Mouse (Mus musculus): ENCODE measurements around the gene Arsb. TPM values are rescaled to one million over a fixed set of nuclear protein-coding genes. Genes with fewer than 3 reads are reported as not detected.

The Arsb gene
- polyA plus RNA-seq, 1 experiment from 2014 or later: 7.9 TPM

- 92% methylated on average over 6 of the region's 6 CpGs for WGBS
- H3K9me3 ChIP-seq (ENCODE audit: control insufficient read depth): no peaks in the 10 kb centered on the region
- no peak overlapping the region for H3K4me3 ChIP-seq (ENCODE audit: low read depth, low read length)
- ATAC-seq: no peak
- H3K4me1 ChIP-seq (replicated peaks; ENCODE audit: control insufficient read depth, insufficient read depth, low read length): no peaks in the 10 kb centered on the region
- no peak for TF ChIP-seq CTCF (IDR thresholded peaks at IDR 0.05; ENCODE audit: low read depth)
- no peaks in the 10 kb centered on the region for H3K36me3 ChIP-seq (ENCODE audit: control insufficient read depth, insufficient read depth)
- H3K27me3 ChIP-seq (replicated peaks; ENCODE audit: control insufficient read depth, insufficient read depth, low read length): no peaks in the 10 kb centered on the region
- no peak overlapping the region for H3K27ac ChIP-seq (ENCODE audit: low read depth, low read length)
- no peak overlapping the region for H3K9ac ChIP-seq (ENCODE audit: low read depth, low read length)
- H3K4me2 ChIP-seq (replicated peaks; ENCODE audit: low read depth): no peak overlapping the region
Measured at GRCm38 (mm10) chr13:93853767-93854166, 82.3 kb downstream of the Arsb start.

GRCm38 (mm10) chr13:93854325-93854724 lies 82.9 kb downstream of the Arsb start:
- ATAC-seq: no peak
- Histone ChIP-seq H3K27me3 (replicated peaks; ENCODE audit: control insufficient read depth, insufficient read depth, low read length) (no peaks in the 10 kb centered on the region), H3K9me3 (ENCODE audit: control insufficient read depth) (no peaks in the 10 kb centered on the region), H3K36me3 (ENCODE audit: control insufficient read depth, insufficient read depth) (no peaks in the 10 kb centered on the region), H3K4me1 (replicated peaks; ENCODE audit: control insufficient read depth, insufficient read depth, low read length) (no peaks in the 10 kb centered on the region), H3K9ac (ENCODE audit: low read depth, low read length) (no peak overlapping the region), H3K27ac (ENCODE audit: low read depth, low read length) (no peak overlapping the region), H3K4me2 (replicated peaks; ENCODE audit: low read depth) (no peak overlapping the region), H3K4me3 (ENCODE audit: low read depth, low read length) (no peak overlapping the region)
- TF ChIP-seq CTCF (IDR thresholded peaks at IDR 0.05; ENCODE audit: low read depth): no peak
- 93% methylated on average over 8 of the region's 8 CpGs for WGBS

GRCm38 (mm10) chr13:93854966-93855562 lies 83.6 kb downstream of the Arsb start:
- no peak overlapping the region for H3K4me3 ChIP-seq (ENCODE audit: low read depth, low read length)
- no peaks in the 10 kb centered on the region for H3K4me1 ChIP-seq (replicated peaks; ENCODE audit: control insufficient read depth, insufficient read depth, low read length)
- 91% methylated on average over 3 of the region's 3 CpGs for WGBS
- H3K27ac ChIP-seq (ENCODE audit: low read depth, low read length): no peak overlapping the region
- no peak for ATAC-seq
- no peak overlapping the region for H3K4me2 ChIP-seq (replicated peaks; ENCODE audit: low read depth)
- no peaks in the 10 kb centered on the region for H3K36me3 ChIP-seq (ENCODE audit: control insufficient read depth, insufficient read depth)
- no peak overlapping the region for H3K9ac ChIP-seq (ENCODE audit: low read depth, low read length)
- no peak for TF ChIP-seq CTCF (IDR thresholded peaks at IDR 0.05; ENCODE audit: low read depth)
- no peaks in the 10 kb centered on the region for H3K27me3 ChIP-seq (replicated peaks; ENCODE audit: control insufficient read depth, insufficient read depth, low read length)
- H3K9me3 ChIP-seq (ENCODE audit: control insufficient read depth): no peaks in the 10 kb centered on the region

- 18% methylated on average over 11 of the region's 11 CpGs for WGBS
- peak; percentile 41; the same call in 1 of the 2 replicates for ATAC-seq
- no peak overlapping the region for H3K4me3 ChIP-seq (ENCODE audit: low read depth, low read length)
Measured at GRCm38 (mm10) chr13:93855701-93856183, 84.3 kb downstream of the Arsb start.

GRCm38 (mm10) chr13:93861211-93861610 lies 89.8 kb downstream of the Arsb start:
- no peaks in the 10 kb centered on the region for H3K4me1 ChIP-seq (replicated peaks; ENCODE audit: control insufficient read depth, insufficient read depth, low read length)
- H3K9me3 ChIP-seq (ENCODE audit: control insufficient read depth): no peaks in the 10 kb centered on the region
- no peak overlapping the region for H3K4me3 ChIP-seq (ENCODE audit: low read depth, low read length)
- no peak overlapping the region for H3K4me2 ChIP-seq (replicated peaks; ENCODE audit: low read depth)
- WGBS: 83% methylated on average over 2 of the region's 2 CpGs
- no peaks in the 10 kb centered on the region for H3K36me3 ChIP-seq (ENCODE audit: control insufficient read depth, insufficient read depth)
- ATAC-seq: no peak
- H3K27me3 ChIP-seq (replicated peaks; ENCODE audit: control insufficient read depth, insufficient read depth, low read length): no peaks in the 10 kb centered on the region
- H3K27ac ChIP-seq (ENCODE audit: low read depth, low read length): no peak overlapping the region
- H3K9ac ChIP-seq (ENCODE audit: low read depth, low read length): no peak overlapping the region
- no peak for TF ChIP-seq CTCF (IDR thresholded peaks at IDR 0.05; ENCODE audit: low read depth)

More at GRCm38 (mm10) chr13:93855701-93856183, 84.3 kb downstream of the Arsb start:
- Histone ChIP-seq H3K4me2 (replicated peaks; ENCODE audit: low read depth) (peak overlapping the region; percentile 52), H3K27ac (ENCODE audit: low read depth, low read length) (no peak overlapping the region), H3K27me3 (replicated peaks; ENCODE audit: control insufficient read depth, insufficient read depth, low read length) (no peaks in the 10 kb centered on the region), H3K4me1 (replicated peaks; ENCODE audit: control insufficient read depth, insufficient read depth, low read length) (no peaks in the 10 kb centered on the region), H3K9ac (ENCODE audit: low read depth, low read length) (no peak overlapping the region), H3K36me3 (ENCODE audit: control insufficient read depth, insufficient read depth) (no peaks in the 10 kb centered on the region), H3K9me3 (ENCODE audit: control insufficient read depth) (no peaks in the 10 kb centered on the region)
- peak; percentile 49 for TF ChIP-seq CTCF (IDR thresholded peaks at IDR 0.05; ENCODE audit: low read depth)

GRCm38 (mm10) chr13:93864066-93864740 lies 92.8 kb downstream of the Arsb start:
- WGBS: 65% methylated on average over 8 of the region's 8 CpGs
- no peak overlapping the region for H3K4me2 ChIP-seq (replicated peaks; ENCODE audit: low read depth)
- H3K36me3 ChIP-seq (ENCODE audit: control insufficient read depth, insufficient read depth): no peaks in the 10 kb centered on the region
- TF ChIP-seq CTCF (IDR thresholded peaks at IDR 0.05; ENCODE audit: low read depth): no peak
- H3K27me3 ChIP-seq (replicated peaks; ENCODE audit: control insufficient read depth, insufficient read depth, low read length): no peaks in the 10 kb centered on the region
- no peak overlapping the region for H3K4me3 ChIP-seq (ENCODE audit: low read depth, low read length)
- no peak overlapping the region for H3K27ac ChIP-seq (ENCODE audit: low read depth, low read length)
- ATAC-seq: no peak
- H3K9me3 ChIP-seq (ENCODE audit: control insufficient read depth): no peaks in the 10 kb centered on the region
- H3K9ac ChIP-seq (ENCODE audit: low read depth, low read length): no peak overlapping the region
- no peaks in the 10 kb centered on the region for H3K4me1 ChIP-seq (replicated peaks; ENCODE audit: control insufficient read depth, insufficient read depth, low read length)

Data from intestine, postnatal 0 days (tissue).